Mouse (Mus musculus) midbrain, embryonic 11.5 days (tissue): ENCODE measurements around the gene Dcaf11. TPM values are rescaled to one million over a fixed set of nuclear protein-coding genes. Genes with fewer than 3 reads are reported as not detected.
A peak's percentile ranks its signal among the peaks of the same experiment; 100 is the strongest.

Experiments used
- ATAC-seq: fragments of 200-750 bp; cut with Nextera tagmentation; 2 replicates; pipeline ENCODE4 v1.8.0; 2017; ENCODE audit warnings: moderate TSS enrichment, moderate library complexity; ENCODE audit not compliant: low FRiP score
- DNase-seq: peaks from one replicate; pipeline ENCODE4 v3.0.0; 2015; ENCODE audit warnings: low spot score; ENCODE audit errors: missing footprints
- H3K27ac ChIP-seq: fragments of 300-500 bp; sonication (generic); 2 replicates; pipeline ENCODE4 v1.5.1; 2014; ENCODE audit warnings: low read depth, low read length
- H3K27me3 ChIP-seq: fragments of 300-500 bp; sonication (generic); 2 replicates; pipeline ENCODE4 v1.6.1; 2014; ENCODE audit warnings: mild to moderate bottlenecking, low read length, moderate library complexity, mixed read lengths; ENCODE audit not compliant: control insufficient read depth, insufficient read depth
- H3K36me3 ChIP-seq: fragments of 300-500 bp; sonication (generic); 2 replicates; pipeline ENCODE4 v1.6.1; 2014; ENCODE audit warnings: mild to moderate bottlenecking, low read length, moderate library complexity, mixed read lengths; ENCODE audit not compliant: control insufficient read depth, insufficient read depth
- H3K4me1 ChIP-seq: fragments of 300-500 bp; sonication (generic); 2 replicates; pipeline ENCODE4 v1.6.1; 2014; ENCODE audit warnings: low read length; ENCODE audit not compliant: control insufficient read depth, insufficient read depth
- H3K4me2 ChIP-seq: fragments of 300-500 bp; sonication (generic); 2 replicates; pipeline ENCODE4 v1.6.1; 2014; ENCODE audit warnings: mild to moderate bottlenecking, moderate library complexity
- H3K4me3 ChIP-seq: fragments of 300-500 bp; sonication (generic); 2 replicates; pipeline ENCODE4 v1.5.1; 2014; ENCODE audit warnings: low read depth, low read length
- H3K9ac ChIP-seq: fragments of 300-500 bp; sonication (generic); 2 replicates; pipeline ENCODE4 v1.6.1; 2014; ENCODE audit warnings: low read length
- H3K9me3 ChIP-seq: fragments of 300-500 bp; sonication (generic); 2 replicates; pipeline ENCODE4 v1.6.1; 2016; ENCODE audit warnings: low read length; ENCODE audit not compliant: control insufficient read depth
- WGBS: fragments of 180-500 bp; shearing (Covaris S2); extraction: QIAGEN DNeasy Blood & Tissue Kit; methylation state at CpG from one replicate; pipeline ENCODE4 v1.1.7; 2014; 5-methylcytosine and 5-hydroxymethylcytosine counted together
- polyA plus RNA-seq: library from polyadenylated mRNA; unstranded; fragments of >200 nt; fragmentation: Nextera tagmentation; extraction: Ambion mirVana; gene quantifications from 2 replicates; pipeline ENCODE4 v1.2.1, GENCODE M21; 2014

Gene Dcaf11
- polyA plus RNA-seq, 1 experiment from 2014 or later, result 76.4 TPM

DNA sequence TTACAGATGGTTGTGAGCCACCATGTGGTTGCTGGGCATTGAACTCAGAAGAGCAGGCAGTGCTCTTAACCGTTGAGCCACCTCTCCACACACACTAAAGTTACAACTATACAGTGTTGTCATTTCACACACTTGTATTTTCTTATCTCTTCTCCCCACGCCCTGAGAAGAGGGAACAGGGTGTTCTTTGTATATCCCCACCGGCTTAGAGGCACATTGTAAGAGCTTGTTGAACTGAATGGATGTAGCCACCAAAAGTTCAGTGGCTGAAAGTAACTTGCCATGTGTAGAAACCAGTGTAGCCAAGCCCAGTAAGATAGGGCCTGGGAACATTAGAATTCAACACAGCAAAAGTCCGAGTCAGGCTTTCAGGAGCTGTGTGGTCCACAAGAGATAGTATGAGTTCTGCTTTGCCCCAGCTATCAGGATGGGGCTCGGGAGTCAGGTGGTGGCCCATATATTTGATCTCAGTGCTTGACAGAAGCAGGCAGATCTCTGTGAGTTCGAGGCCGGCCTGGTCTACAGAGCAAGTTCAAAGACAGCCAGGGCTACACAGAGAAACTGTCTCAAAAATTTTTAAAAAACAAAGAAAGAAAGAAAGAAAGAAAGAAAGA, 54.9 kb downstream of the Dcaf11 start:
- WGBS, result 78% methylated on average over 7 of the region's 7 CpGs

DNA sequence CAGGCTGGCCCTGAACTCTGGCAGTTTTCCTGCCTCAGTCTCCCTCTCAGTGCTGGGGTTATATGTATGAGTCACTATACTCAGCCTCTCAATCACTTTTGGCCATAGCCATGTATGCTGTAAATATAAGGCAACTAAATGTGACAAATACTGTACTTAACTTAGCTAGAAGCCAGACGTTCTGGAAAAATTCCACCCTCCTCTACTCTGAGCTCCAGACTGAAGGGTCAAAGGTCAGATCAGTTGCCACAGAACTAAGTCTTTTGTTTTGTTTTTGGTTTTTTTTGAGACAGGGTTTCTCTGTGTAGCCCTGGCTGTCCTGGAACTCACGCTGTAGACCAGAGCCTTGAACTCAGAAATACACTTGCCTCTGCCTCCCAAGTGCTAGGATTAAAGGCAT, 56.1 kb downstream of the Dcaf11 start:
- ATAC-seq, result no peak
- H3K27ac ChIP-seq, result no peak overlapping the region
- H3K9me3 ChIP-seq, result no peaks in the 10 kb centered on the region
- H3K9ac ChIP-seq, result no peak overlapping the region
- no peak overlapping the region for H3K4me3 ChIP-seq
- H3K27me3 ChIP-seq, result no peaks in the 10 kb centered on the region
- no peaks in the 10 kb centered on the region for H3K36me3 ChIP-seq
- peak; percentile 62 for DNase-seq
- no peak overlapping the region for H3K4me2 ChIP-seq
- WGBS, result 52% methylated on average over 2 of the region's 2 CpGs
- no peaks in the 10 kb centered on the region for H3K4me1 ChIP-seq

More for the DNA sequence above, 54.9 kb downstream of the Dcaf11 start:
- no peak overlapping the region for H3K4me3 ChIP-seq
- H3K9me3 ChIP-seq, result no peaks in the 10 kb centered on the region
- no peaks in the 10 kb centered on the region for H3K4me1 ChIP-seq
- H3K27ac ChIP-seq, result no peak overlapping the region
- no peak overlapping the region for H3K4me2 ChIP-seq
- H3K9ac ChIP-seq, result no peak overlapping the region
- no peak for ATAC-seq
- no peaks in the 10 kb centered on the region for H3K36me3 ChIP-seq
- DNase-seq, result peak; percentile 81
- H3K27me3 ChIP-seq, result no peaks in the 10 kb centered on the region

DNA sequence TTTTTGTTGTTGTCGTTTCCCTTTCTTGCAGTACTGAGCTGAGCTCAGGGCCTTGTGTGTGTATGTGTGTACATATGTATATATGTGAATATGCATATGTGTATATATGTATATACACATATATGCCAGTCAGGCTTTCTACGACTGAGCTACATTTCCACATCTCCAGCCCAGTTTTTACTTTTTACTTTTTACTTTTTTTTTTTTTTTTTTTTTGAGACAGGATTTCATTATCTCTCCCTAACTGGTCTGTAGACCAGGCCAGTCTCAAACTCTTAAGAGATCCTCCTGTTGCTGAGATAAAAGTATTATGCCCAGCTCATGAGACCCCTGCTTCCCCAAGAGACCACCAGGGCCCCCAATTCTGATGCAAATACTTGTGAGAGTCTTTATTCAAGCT, 57.0 kb downstream of the Dcaf11 start:
- DNase-seq, result no peak
- Histone ChIP-seq H3K27me3 (no peaks in the 10 kb centered on the region), H3K9ac (no peak overlapping the region), H3K9me3 (no peaks in the 10 kb centered on the region), H3K4me2 (no peak overlapping the region), H3K4me1 (no peaks in the 10 kb centered on the region), H3K27ac (no peak overlapping the region), H3K4me3 (no peak overlapping the region), H3K36me3 (no peaks in the 10 kb centered on the region)
- WGBS, result 87% methylated on average over 2 of the region's 2 CpGs
- ATAC-seq, result no peak

DNA sequence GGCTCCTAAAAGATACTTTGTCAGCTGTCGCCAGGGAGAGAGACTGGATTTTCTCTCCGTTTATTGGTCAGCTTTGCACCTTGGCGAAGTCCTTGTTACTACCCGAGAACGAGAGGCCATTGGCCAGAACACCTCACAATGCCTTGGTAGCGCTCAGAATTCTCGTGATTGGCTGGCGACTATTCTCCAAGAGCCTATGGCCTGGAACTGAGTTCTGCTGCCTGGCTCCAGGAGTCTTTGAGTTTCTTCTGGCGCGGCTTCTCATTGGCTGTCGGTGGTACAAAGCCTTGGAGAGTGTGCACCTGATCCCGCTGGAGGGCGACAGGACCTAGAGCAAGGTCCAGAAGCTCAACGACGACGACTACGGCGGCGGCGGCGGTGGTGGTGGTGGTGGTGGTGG, 58.0 kb downstream of the Dcaf11 start, which contains the start of gene Rec8:
Gene Rec8 (plus strand): TSS at position 216 of the 400 bp plus-strand sequence.
- Histone ChIP-seq H3K36me3 (no peaks in the 10 kb centered on the region), H3K27ac (no peak within 1 kb of the TSS), H3K27me3 (no peaks in the 10 kb centered on the region), H3K4me3 (no peak within 1 kb of the TSS; the same call in 1 of the 2 replicates), H3K4me2 (peak within 1 kb of the TSS; percentile 11; the same call in 1 of the 2 replicates), H3K9me3 (no peaks in the 10 kb centered on the region), H3K9ac (no peak within 1 kb of the TSS), H3K4me1 (no peaks in the 10 kb centered on the region)
- WGBS, result 28% methylated on average over 21 of the region's 21 CpGs
- peak; percentile 85 for DNase-seq
- ATAC-seq, result peak; percentile 59

DNA sequence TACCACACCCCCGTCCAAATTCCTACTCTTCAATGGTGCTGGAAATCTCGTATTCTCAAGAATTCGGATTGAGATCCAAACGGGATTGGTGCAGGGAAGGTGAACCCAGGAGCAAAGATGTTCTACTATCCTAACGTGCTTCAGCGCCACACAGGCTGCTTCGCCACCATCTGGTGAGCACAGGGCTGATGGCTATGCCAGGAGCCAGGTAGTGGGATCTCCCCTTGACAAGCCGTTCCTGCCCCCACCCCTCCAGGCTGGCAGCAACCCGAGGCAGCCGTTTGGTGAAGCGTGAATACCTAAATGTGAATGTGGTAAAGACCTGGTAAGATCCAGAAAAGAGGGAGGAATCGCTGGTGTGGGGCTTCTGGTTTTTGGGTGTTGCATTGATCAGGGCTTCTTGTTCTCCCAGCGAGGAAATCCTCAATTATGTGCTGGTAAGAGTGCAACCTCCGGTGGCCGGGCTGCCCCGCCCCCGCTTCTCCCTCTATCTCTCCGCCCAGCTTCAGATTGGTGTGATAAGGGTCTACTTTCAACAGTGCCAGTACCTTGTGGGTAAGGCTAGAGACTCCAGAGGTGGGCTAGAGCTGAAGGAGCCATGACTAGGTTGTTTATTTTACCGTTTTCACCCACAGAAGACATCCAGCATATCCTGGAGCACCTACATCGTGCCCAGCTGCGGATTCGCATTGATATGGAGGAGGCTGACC, 58.8 kb downstream of the Dcaf11 start:
- peak overlapping the region; percentile 11; the same call in 1 of the 2 replicates for H3K4me2 ChIP-seq
- no peaks in the 10 kb centered on the region for H3K36me3 ChIP-seq
- no peak overlapping the region for H3K9ac ChIP-seq
- H3K27me3 ChIP-seq, result no peaks in the 10 kb centered on the region
- no peak overlapping the region; the same call in 1 of the 2 replicates for H3K4me3 ChIP-seq
- peak; percentile 84 for DNase-seq
- no peak for ATAC-seq
- no peaks in the 10 kb centered on the region for H3K4me1 ChIP-seq
- no peaks in the 10 kb centered on the region for H3K9me3 ChIP-seq
- H3K27ac ChIP-seq, result no peak overlapping the region
- 53% methylated on average over 22 of the region's 22 CpGs for WGBS

Other genes starting within 250 kb of the Dcaf11 start
- gene Dhrs4, start 81.2 kb upstream of the Dcaf11 start, polyA plus RNA-seq, result 33.9 and 34.8 TPM in 2 replicates
- gene Carmil3, start 69.4 kb upstream of the Dcaf11 start, polyA plus RNA-seq, result 8.6 and 9.7 TPM in 2 replicates
- gene Cpne6, start 49.6 kb upstream of the Dcaf11 start, polyA plus RNA-seq, result 0.23 and 0.26 TPM in 2 replicates
- not detected in 2 replicates for gene Nrl, start 35.0 kb upstream of the Dcaf11 start, polyA plus RNA-seq
- gene Pck2, start 19.7 kb upstream of the Dcaf11 start, polyA plus RNA-seq, result 10.0 and 10.7 TPM in 2 replicates
- 0.92 TPM in 1 of 2 replicates, not detected in the other for gene A730061H03Rik, start 400 bp downstream of the Dcaf11 start, polyA plus RNA-seq
- not detected in 2 replicates for gene Fitm1, start 15.6 kb downstream of the Dcaf11 start, polyA plus RNA-seq
- 111 and 114 TPM in 2 replicates for gene Psme1, start 18.1 kb downstream of the Dcaf11 start, polyA plus RNA-seq
- gene Emc9, start 25.3 kb downstream of the Dcaf11 start, polyA plus RNA-seq, result 8.1 and 8.4 TPM in 2 replicates
- 189 and 202 TPM in 2 replicates for gene Psme2, start 31.1 kb downstream of the Dcaf11 start, polyA plus RNA-seq
- gene Rnf31, start 31.7 kb downstream of the Dcaf11 start, polyA plus RNA-seq, result 8.2 and 9.8 TPM in 2 replicates
- 5.8 and 6.3 TPM in 2 replicates for gene Irf9, start 43.6 kb downstream of the Dcaf11 start, polyA plus RNA-seq
- 2.6 and 3.5 TPM in 2 replicates for gene Rec8, start 58.0 kb downstream of the Dcaf11 start, polyA plus RNA-seq
- gene Ipo4, start 76.0 kb downstream of the Dcaf11 start, polyA plus RNA-seq, result 69.3 and 80.6 TPM in 2 replicates
- 1.8 and 2.6 TPM in 2 replicates for gene Gm49378, start 77.9 kb downstream of the Dcaf11 start, polyA plus RNA-seq
- 56.6 and 58.1 TPM in 2 replicates for gene Tm9sf1, start 83.8 kb downstream of the Dcaf11 start, polyA plus RNA-seq
- gene Tssk4, start 90.2 kb downstream of the Dcaf11 start, polyA plus RNA-seq, result 0.87 and 1.1 TPM in 2 replicates
- gene Mdp1, start 100.5 kb downstream of the Dcaf11 start, polyA plus RNA-seq, result 61.9 and 66.2 TPM in 2 replicates
- gene Gmpr2, start 111.9 kb downstream of the Dcaf11 start, polyA plus RNA-seq, result 55.4 and 61.8 TPM in 2 replicates
- gene Nedd8, start 112.1 kb downstream of the Dcaf11 start, polyA plus RNA-seq, result 595 and 615 TPM in 2 replicates
- gene Tinf2, start 121.8 kb downstream of the Dcaf11 start, polyA plus RNA-seq, result 62.6 and 64.4 TPM in 2 replicates
- gene Tgm1, start 153.9 kb downstream of the Dcaf11 start, polyA plus RNA-seq, result 0.27 and 0.59 TPM in 2 replicates
- 22.0 TPM in 2 replicates for gene Rabggta, start 162.3 kb downstream of the Dcaf11 start, polyA plus RNA-seq
- gene Dhrs1, start 185.7 kb downstream of the Dcaf11 start, polyA plus RNA-seq, result 69.5 and 70.5 TPM in 2 replicates
- gene Nop9, start 185.7 kb downstream of the Dcaf11 start, polyA plus RNA-seq, result 46.2 and 47.4 TPM in 2 replicates
- 0.18 and 0.22 TPM in 2 replicates for gene Cideb, start 198.5 kb downstream of the Dcaf11 start, polyA plus RNA-seq
- gene Ltb4r2, start 201.4 kb downstream of the Dcaf11 start, polyA plus RNA-seq, result 0.12 and 0.40 TPM in 2 replicates
- not detected in 2 replicates for gene Ltb4r1, start 206.0 kb downstream of the Dcaf11 start, polyA plus RNA-seq
- 4.9 and 5.8 TPM in 2 replicates for gene Adcy4, start 224.1 kb downstream of the Dcaf11 start, polyA plus RNA-seq
- 4.0 and 4.5 TPM in 2 replicates for gene Ripk3, start 228.9 kb downstream of the Dcaf11 start, polyA plus RNA-seq